Mouse (Mus musculus): ENCODE measurements around the gene Shank2.

The Shank2 gene

DNA sequence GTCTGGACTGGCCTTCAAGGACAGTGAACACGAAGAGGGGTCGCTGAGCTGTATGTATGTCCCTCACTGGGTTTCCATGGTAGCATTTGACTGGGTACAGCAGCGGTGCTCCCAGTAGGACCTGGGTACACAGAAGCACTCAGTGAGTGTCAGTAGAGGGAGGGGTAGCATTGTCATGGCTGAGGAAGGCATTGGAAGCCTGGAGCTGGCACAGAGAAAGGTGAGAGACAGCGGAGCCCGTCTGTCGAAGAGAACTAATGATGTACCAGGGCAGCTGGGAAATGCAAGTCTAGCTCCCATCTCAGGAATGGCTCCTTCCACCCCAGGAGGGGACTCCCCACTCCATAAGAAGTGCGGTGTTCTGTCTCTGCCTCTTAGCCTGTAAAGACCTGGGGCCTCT, 256.1 kb downstream of the Shank2 start:
- in situ Hi-C loops (cut with MboI; ENCODE audit: low sequenced_read_pairs), result no loop called here

DNA sequence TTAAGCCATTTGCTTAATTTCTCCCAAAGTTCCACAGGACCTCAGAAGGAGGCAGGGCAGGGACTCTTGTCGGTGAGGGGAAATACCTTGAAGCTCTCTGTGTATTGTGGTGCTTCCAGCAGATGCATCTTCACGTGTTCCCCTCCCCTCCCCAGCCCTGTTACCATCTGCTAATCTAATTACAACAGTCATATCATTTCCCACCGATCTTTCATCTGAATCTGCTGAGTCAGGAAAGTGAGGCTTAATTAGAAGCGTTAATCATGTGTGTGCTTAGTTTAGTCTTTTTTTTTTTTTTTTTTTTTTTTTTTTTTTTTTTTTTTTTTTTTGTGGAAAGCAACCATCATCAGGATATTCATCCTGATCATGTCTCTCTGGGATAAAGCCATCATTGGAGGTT, 256.6 kb downstream of the Shank2 start:
- in situ Hi-C loops (cut with MboI; ENCODE audit: low sequenced_read_pairs), result no loop called here

DNA sequence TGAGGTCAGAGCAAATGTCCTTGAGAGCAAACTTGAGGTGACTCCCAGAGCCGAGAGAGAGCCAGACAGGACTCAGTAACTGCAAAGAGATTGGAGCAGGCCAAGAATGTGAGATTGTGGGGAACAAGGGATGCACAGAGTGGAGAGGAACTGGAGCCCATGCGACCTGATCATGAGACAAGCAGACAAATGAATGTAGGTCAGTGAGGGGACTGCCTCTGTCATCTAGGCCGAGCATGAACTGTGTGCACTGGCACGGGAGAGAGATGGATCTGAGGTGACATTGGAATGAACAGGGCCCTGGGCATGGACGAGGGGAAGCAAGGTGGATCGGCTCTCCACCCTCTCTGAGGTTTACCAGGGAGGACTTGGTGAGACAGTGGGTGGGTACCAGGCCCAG, 260.9 kb downstream of the Shank2 start:
- in situ Hi-C loops (cut with MboI; ENCODE audit: low sequenced_read_pairs), result no loop called here

DNA sequence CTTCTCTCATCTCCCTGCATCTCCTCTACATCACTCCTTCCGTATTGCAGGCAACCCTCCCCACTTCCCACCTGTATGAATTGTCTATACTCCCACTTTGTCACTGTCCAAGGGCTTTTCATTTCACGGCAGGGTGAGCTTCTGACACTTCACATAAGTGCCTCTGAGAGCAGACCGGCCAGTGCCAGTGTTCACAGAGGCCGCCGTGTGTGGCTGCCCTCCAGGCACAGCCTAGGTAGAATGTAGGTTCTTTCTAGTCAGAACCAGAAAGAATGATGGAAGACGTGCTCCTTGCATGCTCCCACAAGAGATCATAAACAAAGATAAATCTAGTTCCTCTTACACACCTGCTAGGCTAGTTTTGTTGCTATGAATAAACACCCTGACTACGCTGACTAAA, 265.0 kb downstream of the Shank2 start:
- in situ Hi-C loops (cut with MboI; ENCODE audit: low sequenced_read_pairs), result no loop called here

DNA sequence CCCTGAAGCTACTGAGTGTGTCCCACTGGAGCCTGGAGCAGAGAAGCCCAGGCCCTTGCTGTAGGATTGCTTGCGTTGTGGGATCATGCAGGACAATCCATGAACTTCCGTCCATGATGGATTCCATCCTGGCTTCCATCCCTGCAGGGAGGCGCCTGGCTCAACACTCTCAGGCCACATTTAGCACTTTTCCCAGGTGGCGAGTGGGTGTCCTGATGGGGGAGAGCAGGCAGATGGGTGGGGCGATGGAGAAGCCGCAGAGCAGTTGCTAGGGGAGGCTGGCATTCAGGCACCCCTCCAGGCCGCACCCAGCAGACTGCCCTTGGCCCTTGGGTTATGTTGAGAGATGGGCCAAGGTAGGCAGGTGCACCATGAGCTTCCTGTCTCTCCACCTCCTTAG, 266.6 kb downstream of the Shank2 start:
- in situ Hi-C loops (cut with MboI; ENCODE audit: low sequenced_read_pairs), result no loop called here

DNA sequence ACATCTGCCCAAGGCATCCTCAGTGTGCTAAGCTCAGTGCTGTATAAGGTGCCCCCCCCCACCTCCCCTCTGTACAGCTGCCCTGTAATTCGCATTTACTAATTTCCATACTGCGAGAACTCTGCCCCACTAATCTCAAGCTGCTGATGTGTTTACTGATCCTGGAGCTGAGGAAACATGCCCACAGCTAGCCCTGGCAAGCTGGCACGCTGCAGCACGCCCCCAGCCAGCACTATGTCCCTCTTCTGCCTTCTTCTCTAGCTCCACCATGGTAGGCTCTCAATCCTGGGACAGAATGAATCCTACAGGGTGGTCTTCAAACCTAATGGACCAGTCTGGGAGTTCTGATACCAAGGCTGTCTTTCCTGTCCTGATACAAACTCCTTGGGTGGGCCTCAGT, 267.1 kb downstream of the Shank2 start:
- in situ Hi-C loops (cut with MboI; ENCODE audit: low sequenced_read_pairs), result no loop called here

DNA sequence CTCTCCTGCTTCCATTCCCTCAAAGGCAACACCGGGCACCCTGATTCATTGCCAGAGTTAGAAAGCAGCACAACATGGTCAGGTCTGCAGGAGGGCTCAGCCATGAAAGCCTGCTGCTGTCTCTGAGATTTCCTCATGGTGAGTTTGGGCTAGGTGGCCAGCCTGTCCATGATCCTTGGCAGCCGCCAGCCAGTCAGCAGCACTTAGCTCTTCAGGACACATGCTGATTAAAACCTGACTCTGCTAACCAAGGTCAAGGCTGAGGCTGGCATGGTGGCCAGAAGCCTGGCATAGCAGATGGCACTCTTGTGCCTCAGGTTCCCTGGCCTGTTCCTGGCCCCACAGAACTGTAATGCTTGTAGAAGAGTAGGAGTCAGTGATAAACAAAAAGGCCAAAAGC, 269.3 kb downstream of the Shank2 start:
- in situ Hi-C loops (cut with MboI; ENCODE audit: low sequenced_read_pairs), result no loop called here

DNA sequence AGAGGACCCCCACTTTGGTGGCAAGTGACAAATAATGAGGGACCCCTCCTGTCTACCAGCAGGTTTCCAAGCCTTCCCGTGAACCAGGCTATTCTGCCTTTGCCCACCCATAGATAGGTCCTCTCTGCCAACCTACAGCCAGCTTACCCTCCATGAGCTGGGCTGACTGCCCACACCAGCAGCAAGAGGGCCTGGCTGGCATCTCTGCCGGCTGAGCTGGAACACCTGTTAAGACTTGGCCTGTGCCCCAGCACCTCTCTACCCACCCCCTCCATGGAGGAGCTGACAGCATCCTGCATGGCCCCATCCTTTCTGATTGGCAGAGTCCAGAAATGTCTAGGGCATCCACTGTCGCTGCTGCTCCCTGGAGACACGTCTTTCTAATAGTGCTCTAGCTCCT, 277.0 kb downstream of the Shank2 start:
- in situ Hi-C loops (cut with MboI; ENCODE audit: low sequenced_read_pairs), result no loop called here

DNA sequence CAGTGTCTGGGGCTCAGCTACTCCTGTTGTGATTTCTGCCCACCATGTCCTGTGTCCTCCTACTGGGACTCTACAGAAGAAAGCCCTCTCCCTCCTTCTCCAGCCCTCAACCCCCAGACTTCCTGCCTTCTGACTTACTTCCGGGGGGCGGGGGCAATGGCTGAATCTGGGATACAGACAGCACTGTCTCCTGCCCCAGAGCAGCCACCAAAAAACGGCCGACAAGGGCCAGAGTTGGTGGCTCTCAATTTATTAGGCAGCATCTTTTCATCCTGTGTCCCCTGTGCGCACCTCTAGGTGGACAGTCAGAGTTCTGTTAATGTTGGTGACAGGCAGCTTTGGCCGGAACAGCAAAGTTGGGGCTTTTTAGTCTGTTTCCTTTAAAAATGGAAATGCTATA, 282.0 kb downstream of the Shank2 start:
- in situ Hi-C loops (cut with MboI; ENCODE audit: low sequenced_read_pairs), result no loop called here

DNA sequence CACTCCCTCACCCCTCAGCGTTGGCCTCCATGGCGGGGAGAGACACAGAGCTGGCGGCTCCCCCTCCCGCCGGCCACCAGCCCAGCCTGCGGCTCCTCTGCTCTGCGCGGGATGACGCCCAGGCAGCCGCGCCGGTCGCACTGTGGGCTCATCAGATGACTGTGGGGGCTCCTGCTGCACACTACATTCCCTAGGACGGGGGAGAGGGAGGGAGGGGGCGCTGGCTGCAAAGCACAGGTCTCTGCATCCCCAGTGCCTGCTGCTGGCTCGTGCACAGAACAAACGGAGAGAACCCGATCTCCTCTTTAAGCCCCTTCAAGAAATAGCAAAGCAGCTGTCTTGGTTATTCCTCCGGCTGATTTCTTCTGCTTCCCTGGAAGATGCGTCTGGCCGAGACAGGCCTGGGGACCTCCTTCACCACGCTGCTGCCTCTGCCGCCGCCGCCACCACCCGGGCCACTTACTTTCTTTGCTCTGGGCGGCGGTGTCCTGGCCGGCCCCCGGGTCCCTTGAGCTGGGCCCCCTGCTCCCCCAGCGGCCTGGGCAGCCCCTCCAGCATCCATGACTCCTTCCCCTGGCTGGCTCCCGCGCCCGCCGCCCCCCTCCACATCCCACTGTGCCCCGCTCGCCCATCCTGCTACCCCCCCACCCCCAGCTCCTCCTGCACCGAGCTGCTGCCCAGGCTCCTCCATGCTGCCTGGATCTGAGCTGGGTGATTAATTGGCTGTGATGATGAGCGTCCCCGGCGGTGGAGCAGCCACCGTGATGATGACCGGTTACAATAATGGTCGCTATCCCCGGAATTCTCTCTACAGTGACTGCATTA, 282.7 kb downstream of the Shank2 start:
- in situ Hi-C loops (cut with MboI; ENCODE audit: low sequenced_read_pairs), result no loop called here

DNA sequence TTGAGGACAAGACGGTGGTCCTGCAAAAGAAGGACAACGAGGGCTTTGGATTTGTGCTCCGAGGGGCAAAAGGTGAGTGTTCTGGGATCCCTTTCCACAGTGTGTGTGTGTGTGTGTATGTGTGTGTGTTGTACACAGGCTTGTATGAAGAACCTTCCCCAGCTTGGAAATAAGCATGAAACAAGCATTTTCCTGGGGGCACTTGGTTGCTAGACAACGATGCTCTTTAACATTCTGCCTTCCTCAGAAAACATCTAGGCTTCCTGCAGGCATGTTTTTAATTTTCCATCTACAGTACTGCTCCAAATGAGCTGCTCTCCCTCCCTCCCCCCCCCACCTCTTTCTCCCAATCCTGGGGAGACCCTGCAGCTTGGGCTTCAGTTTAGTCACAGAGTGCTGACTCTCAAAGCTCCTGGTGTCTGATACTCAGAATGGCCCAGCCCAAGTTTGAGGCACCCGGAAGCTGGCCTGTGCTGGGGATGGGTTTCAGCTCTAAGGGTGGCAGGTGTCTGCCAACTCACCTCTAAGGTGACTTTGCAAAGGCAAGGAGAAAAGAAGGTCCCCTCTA, 283.4 kb downstream of the Shank2 start:
- in situ Hi-C loops (cut with MboI; ENCODE audit: low sequenced_read_pairs), result no loop called here

DNA sequence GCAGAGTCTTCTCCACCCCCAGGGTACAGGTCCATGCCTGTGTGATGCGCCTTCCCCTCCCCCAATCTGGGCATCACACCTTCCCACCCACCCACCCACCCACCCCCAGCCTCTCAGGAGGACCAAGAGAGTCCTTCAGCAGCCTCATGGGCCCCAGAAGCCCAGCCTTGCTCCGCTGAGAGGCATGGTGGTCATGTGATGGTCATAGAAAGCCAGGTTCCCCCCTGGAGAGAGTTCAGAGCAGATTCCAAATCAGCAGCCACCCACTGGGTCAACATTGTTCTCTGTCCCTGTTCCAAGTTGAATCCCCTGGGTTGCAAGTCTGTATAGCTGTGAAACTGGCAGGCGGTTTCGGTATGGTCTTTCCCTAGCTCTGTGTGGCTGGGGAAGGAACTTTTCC, 284.2 kb downstream of the Shank2 start:
- in situ Hi-C loops (cut with MboI; ENCODE audit: low sequenced_read_pairs), result no loop called here

DNA sequence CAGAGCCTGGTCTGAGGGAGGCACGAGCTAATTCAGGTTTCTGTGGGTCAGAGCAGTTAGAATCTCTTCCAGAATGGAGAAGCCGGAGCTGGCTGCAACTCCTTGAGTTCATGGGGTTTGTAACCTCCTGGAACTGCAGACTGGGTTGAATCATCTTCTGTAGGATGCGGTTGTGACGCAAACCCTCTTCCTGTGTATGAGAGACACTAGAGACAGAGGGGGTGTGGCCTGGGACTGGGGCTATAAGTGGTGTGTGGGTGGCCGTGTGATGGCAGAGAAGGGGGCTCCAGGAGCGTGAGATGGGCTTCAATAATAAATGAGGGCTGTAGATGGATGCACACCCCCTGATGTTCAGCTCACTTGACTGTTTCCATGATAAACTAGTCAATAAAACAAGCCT, 286.3 kb downstream of the Shank2 start:
- in situ Hi-C loops (cut with MboI; ENCODE audit: low sequenced_read_pairs), result no loop called here

DNA sequence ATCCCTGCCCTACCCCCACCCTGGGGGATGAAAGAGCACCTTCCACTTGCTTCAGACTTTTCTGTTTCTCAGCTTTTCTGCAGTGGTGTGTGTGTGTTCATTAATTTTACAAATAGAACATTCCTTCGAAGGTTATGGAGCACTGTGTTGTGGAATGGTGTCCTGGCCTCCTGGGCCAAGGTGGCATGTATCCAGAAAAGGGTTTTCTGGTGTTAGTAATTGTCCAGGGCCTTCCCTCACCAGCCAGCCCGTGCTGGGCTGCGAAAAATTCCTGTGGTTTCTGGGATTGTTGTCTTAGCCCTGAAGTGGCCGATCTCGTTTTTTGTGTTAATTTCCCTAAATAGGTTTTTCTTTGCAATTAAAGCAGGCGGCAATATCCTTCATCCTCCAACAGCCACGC, 289.8 kb downstream of the Shank2 start:
- in situ Hi-C loops (cut with MboI; ENCODE audit: low sequenced_read_pairs), result no loop called here

DNA sequence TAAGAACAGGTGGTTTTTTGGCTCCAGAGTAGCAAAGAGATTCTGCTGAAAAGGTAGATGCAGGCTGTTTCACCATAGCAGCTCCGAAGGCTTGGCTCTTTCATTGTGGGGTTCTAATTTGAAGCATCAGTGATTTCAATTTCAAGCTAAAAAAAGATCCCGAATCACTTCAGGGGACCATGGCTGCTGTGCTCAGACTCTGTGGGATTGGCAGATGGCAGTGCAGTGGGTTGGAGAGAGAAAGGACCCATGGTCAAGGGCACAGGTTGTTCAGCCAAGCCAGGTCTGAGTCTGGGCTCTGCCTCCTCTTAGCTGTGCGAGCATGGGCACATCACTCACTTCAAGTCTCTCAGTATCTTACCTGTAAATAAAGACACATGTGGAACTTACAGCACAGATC, 291.9 kb downstream of the Shank2 start:
- in situ Hi-C loops (cut with MboI; ENCODE audit: low sequenced_read_pairs), result no loop called here

DNA sequence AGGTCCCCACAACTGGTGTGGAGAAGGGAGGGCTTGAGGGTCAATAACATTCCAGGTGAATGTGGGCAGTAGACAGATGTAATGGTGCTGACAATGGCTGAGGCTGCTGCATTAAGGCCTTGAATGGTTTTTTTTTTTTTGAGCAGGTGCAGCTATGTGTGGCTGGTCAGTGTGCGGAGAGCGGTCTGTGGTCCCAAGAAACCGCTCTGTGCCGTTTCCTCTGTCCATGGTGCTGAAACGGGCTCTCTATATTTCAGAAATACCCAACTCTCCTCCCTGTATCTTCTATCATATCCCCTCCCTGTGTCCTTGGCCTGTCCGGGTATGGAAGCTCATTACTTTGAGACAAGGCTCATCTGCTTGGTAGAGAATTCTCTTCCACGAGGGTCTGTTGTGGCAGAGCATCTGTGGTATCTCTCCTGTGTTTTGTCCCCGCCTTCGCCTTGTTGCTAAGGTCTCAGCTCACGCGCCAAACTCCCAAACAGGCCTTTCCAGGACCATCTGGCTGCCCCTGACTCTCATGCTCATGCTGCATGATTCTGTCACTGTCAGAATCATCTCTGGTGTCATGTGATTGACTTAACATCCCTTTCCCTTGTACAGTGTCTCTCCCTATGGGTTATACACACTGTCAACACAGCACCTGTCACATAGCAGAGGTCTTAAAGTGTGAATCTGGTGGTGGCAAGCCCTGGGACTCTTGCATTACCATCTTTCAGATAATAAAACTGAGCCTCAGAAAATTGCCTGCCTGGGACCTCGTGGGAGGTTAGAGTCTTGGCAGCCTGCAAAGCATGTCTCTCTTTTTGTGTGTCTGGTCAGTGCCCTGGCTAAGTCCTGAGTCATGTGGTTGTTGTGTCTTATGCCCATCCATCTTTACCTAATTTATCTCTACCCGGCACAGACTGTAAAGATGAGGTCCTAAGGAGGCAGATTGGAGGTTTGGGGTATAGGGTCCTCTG, 292.8 kb downstream of the Shank2 start:
- in situ Hi-C loops (cut with MboI; ENCODE audit: low sequenced_read_pairs), result no loop called here

DNA sequence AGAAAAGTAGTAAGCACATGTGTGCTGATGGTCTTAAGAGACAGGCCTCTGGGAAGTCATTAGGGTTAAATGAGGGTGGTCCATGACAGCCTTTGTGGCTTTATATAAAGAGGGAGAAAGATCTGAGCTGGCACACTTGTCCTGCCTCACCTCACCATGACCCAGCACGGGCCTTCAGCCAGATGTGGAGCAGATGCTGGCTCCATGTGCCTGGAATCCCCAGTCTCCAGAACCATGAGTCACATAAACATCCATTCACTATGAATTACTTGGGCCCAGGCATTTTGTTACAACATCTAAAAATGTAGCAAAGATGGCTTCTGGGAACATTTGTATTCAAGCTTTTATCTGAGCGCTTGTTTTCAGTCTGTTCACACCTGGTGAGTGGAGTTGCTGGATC, 297.6 kb downstream of the Shank2 start:
- in situ Hi-C loops (cut with MboI; ENCODE audit: low sequenced_read_pairs), result no loop called here

DNA sequence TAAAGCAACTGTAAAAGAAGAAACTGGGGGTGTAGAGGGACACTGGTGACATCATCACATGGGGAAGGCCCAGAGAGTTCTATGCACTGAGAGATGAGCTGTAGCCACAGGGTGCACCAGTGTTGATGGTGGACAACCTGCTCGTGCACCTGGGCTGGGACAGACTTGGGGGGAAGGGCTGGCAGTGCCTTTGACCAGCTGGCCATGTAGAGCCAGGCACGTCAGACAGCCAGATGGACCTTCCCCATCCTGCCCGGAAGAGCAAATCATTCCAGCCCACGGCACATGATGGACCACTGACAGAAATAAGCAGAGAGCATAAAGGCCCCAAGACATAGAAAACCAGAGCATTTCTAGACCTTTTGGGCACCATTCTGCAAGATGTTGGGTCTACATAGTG, 299.9 kb downstream of the Shank2 start:
- in situ Hi-C loops (cut with MboI; ENCODE audit: low sequenced_read_pairs), result no loop called here

DNA sequence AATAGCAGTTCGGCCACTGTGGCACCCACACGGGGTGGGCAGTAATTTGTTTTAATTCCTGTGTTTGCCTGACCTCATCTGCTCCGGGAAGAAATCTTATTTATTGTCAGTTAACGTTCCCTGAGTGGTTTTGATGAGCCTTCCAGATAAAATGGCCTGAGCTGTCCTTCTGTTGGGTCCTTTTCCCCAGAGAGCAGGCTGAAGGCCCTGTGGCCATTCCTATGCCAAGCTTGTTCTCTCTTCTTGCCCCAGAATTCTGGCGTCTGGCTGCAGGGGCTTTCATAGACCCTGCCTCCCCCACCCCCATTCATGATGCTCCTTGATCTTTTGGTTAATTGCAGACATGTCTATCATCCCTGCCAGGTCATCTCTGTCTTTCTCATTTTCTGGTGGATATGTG, 300.8 kb downstream of the Shank2 start:
- in situ Hi-C loops (cut with MboI; ENCODE audit: low sequenced_read_pairs), result no loop called here

DNA sequence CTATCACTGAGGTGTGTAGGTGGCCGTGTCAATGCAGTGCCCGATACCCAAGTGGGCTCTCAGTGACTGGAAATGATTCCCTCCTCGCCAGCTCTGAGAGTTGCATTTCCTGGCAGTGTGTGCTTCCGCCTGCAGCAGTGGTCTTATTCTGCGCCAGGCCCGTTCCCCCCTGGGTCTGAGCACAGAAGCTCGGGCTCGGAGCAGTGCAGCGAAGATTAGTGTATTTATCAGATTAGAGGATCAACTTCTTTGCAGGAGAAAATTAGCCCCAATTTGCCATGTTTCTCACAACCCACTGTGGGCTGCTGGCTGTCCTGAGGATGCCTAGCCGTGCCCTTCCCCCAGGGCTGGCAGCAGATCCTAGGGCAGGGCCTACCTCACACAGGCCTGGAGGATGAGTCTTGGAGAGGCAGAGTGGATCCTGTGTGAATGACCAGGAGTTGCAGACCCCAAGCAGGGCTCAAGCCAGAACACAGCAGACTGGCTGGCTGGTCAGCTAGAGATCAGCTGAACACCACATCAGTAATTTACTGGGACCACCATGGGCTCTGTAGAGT, 306.2 kb downstream of the Shank2 start:
- in situ Hi-C loops (cut with MboI; ENCODE audit: low sequenced_read_pairs), result no loop called here

DNA sequence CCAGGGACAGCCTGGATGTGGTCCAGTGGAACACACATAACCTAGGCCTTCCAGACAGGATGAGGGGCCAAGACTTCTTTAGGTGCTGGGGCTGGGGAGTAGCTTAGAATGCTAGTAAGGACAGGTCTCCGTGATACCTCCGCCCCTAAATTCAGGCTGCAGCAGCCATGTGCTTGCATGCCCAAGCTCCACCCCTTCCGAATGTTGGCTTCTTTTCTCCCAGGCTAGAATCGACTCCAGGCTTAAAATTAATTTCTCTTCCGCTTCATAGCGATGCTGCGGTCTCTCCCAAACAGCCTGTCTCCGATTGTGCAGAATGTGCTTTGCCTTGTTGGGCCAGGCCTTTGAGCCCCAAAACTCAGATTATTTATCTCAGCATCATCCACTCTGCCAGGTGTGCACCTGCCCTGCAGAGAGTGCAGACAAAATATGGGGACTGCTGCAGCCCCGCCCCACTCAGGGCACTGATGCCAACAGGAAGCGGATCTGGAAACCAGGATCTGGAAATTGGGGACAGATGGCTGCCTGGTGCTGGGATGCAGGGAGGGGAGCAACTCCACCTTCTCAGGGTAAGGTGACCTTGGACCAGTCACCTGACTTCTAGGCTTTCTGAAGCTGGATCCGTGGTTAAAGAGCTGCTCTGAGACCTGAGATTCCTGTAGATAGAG, 312.8 kb downstream of the Shank2 start:
- in situ Hi-C loops (cut with MboI; ENCODE audit: low sequenced_read_pairs), result no loop called here

All from CH12F3 (cell line).